Mouse (Mus musculus) liver, embryonic 16.5 days (tissue): Measurements from ENCODE around the gene Prrc2a. TPM values are rescaled to one million over a fixed set of nuclear protein-coding genes. Genes with fewer than 3 reads are reported as not detected.
"Not testable (repeated sequence)": the region's sequence is repeated elsewhere in the genome, so short reads cannot be mapped to it uniquely, and the experiment has no call there.

Source experiments
- ATAC-seq: fragments of 200-750 bp; cut with Nextera tagmentation; 2 replicates; pipeline ENCODE4 v1.8.0; 2017; ENCODE audit warnings: low read depth, mild to moderate bottlenecking, moderate number of reproducible peaks, moderate library complexity
- H3K27ac ChIP-seq: fragments of 300-500 bp; sonication (generic); 2 replicates; pipeline ENCODE4 v1.5.1; 2014; ENCODE audit warnings: mild to moderate bottlenecking, low read length
- H3K27me3 ChIP-seq: fragments of 300-500 bp; sonication (generic); 2 replicates; pipeline ENCODE4 v1.6.1; 2014; ENCODE audit warnings: low read depth, low read length, mixed read lengths; ENCODE audit not compliant: control insufficient read depth, insufficient read depth
- H3K36me3 ChIP-seq: fragments of 300-500 bp; sonication (generic); 2 replicates; pipeline ENCODE4 v1.6.1; 2014; ENCODE audit warnings: mild to moderate bottlenecking; ENCODE audit not compliant: control insufficient read depth, insufficient read depth
- H3K4me1 ChIP-seq: fragments of 300-500 bp; sonication (generic); 2 replicates; pipeline ENCODE4 v1.6.1; 2014; ENCODE audit warnings: low read depth, low read length, mixed read lengths; ENCODE audit not compliant: control insufficient read depth
- H3K4me2 ChIP-seq: fragments of 300-500 bp; sonication (generic); 2 replicates; pipeline ENCODE4 v1.6.1; 2014; ENCODE audit warnings: low read depth, low read length, mixed read lengths
- H3K4me3 ChIP-seq: fragments of 300-500 bp; sonication (generic); 2 replicates; pipeline ENCODE4 v1.5.1; 2014; ENCODE audit warnings: low read depth, mild to moderate bottlenecking, low read length
- H3K9ac ChIP-seq: fragments of 300-500 bp; sonication (generic); 2 replicates; pipeline ENCODE4 v1.6.1; 2014; ENCODE audit warnings: low read depth, low read length
- H3K9me3 ChIP-seq: fragments of 300-500 bp; sonication (generic); replicated peaks from 2 replicates; pipeline ENCODE4 v1.6.1; 2016; ENCODE audit warnings: low read length; ENCODE audit not compliant: control insufficient read depth
- WGBS: fragments of 180-500 bp; shearing (Covaris S2); extraction: QIAGEN DNeasy Blood & Tissue Kit; methylation state at CpG from one replicate; pipeline ENCODE4 v1.1.7; 2014; ENCODE audit not compliant: insufficient replicate concordance; 5-methylcytosine and 5-hydroxymethylcytosine counted together
- polyA plus RNA-seq: library from polyadenylated mRNA; unstranded; fragments of >200 nt; fragmentation: Nextera tagmentation; extraction: Ambion mirVana; gene quantifications from 2 replicates; pipeline ENCODE4 v1.2.1, GENCODE M21; 2015

Gene Prrc2a
- polyA plus RNA-seq, 1 experiment from 2014 or later = 45.0 TPM

DNA sequence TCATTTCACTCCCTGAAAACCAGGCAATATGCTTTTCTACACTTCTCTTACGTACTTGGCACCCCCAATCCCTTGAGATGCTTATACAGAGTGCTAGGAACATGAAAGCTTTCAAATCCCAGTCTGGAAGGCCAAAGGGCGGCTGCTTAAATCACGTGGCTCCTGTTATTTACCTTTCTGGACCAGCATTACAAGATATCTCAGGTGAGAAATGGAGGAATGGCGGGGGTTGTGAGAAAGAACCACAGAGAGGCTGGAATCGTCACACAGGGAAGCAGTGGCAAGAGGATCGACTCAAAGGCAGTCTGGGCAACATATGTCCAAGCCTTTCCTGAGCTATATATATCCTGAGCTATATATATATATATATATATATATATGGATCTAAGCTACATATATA lies 39.1 kb downstream of the Prrc2a start:
- no peaks in the 10 kb centered on the region for H3K27me3 ChIP-seq
- peak overlapping the region; percentile 92 for H3K27ac ChIP-seq
- no peaks in the 10 kb centered on the region for H3K9me3 ChIP-seq
- H3K36me3 ChIP-seq = peaks cover 6% of the 10 kb centered on the region; the same call in 1 of the 2 replicates
- H3K4me2 ChIP-seq = peak overlapping the region; percentile 89
- ATAC-seq = no peak
- peak overlapping the region; percentile 78 for H3K4me3 ChIP-seq
- 38% methylated on average over 6 of the region's 6 CpGs for WGBS
- H3K9ac ChIP-seq = peak overlapping the region; percentile 81
- H3K4me1 ChIP-seq = peaks cover 31% of the 10 kb centered on the region

- Histone ChIP-seq H3K4me3 (no peak overlapping the region), H3K9ac (no peak overlapping the region), H3K4me1 (peaks cover 33% of the 10 kb centered on the region)
Measured at GRCm38 (mm10) chr17:35125081-35125480, 39.6 kb downstream of the Prrc2a start.

DNA sequence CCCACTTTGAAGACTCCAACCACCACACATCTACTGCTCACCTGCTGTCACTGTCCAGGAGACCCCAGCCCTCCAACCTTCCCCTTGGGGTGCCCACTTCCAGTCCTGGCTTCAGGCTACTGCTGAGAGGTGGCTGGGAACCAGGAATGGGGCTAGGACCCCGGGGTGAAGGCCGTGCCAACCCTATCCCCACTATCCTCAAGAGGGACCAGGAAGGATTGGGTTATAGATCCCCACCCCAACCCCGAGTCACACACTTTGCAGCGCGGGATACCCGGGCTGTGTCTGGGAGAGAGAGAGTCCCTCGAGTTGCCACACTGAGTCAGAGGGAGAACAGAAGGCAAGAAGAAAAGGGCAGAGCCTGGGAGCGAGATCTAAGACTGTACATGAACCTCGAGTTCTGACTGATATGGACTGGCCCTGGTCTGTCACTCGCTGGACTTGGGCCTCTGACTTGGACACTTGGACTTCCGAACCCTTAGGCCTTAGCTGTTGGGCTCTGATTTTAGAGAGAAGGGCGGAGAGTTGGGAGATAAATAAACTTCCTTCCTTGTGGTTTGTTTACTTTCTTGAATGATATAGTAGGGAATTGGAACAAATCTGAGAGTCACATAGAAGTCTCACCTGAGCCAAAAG lies 40.3 kb downstream of the Prrc2a start:
- ATAC-seq, H3K27me3 ChIP-seq, H3K9ac ChIP-seq, H3K4me2 ChIP-seq, H3K36me3 ChIP-seq, H3K9me3 ChIP-seq, H3K4me3 ChIP-seq: not testable (repeated sequence)
- H3K27ac ChIP-seq = 0 out of 2 replicates have a peak overlapping the region, but pooled peaks have one; percentile 2
- peaks cover 37% of the 10 kb centered on the region for H3K4me1 ChIP-seq
- WGBS = 75% methylated on average over 12 of the region's 12 CpGs

More at GRCm38 (mm10) chr17:35125081-35125480, 39.6 kb downstream of the Prrc2a start:
- ATAC-seq = no peak
- no peaks in the 10 kb centered on the region for H3K27me3 ChIP-seq
- no peaks in the 10 kb centered on the region for H3K9me3 ChIP-seq
- H3K27ac ChIP-seq = peak overlapping the region; percentile 92
- 62% methylated on average over 1 of the region's 1 CpGs for WGBS
- peaks cover 6% of the 10 kb centered on the region; the same call in 1 of the 2 replicates for H3K36me3 ChIP-seq
- peak overlapping the region; percentile 89; the same call in 1 of the 2 replicates for H3K4me2 ChIP-seq

- 89% methylated on average over 9 of the region's 9 CpGs for WGBS
- not testable (repeated sequence) for H3K4me3 ChIP-seq, H3K36me3 ChIP-seq, H3K4me2 ChIP-seq, H3K9me3 ChIP-seq, H3K9ac ChIP-seq, ATAC-seq, H3K27ac ChIP-seq, H3K27me3 ChIP-seq
- peaks cover 32% of the 10 kb centered on the region for H3K4me1 ChIP-seq
Measured at GRCm38 (mm10) chr17:35123287-35123686, 41.4 kb downstream of the Prrc2a start.

DNA sequence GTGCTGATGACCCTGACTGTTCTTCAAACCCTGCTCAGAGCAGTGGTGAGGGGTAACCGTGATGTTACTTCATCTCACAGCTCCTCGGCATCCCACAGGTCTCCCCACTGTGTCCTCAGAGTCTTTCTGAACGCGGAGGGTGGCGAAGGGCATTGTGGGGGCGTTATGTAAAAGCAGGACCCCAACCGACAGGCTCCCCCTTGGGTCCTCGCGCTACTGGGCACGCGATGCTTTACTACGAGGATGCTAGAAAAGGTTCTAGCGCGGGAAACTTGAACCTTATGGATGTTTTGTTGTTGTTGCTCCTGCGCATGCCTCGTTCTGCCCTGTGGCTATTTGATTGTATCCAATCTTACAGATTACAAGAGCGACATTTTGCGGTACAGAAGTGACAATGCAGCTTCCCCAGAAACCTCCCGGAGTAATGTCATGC lies 42.8 kb downstream of the Prrc2a start, which contains the start of gene Csnk2b:
Gene Csnk2b, minus strand, starts transcription at position 183 of the 433 bp plus-strand sequence.
- Histone ChIP-seq H3K9me3 (no peaks in the 10 kb centered on the region), H3K27me3 (no peaks in the 10 kb centered on the region), H3K4me1 (peaks cover 23% of the 10 kb centered on the region), H3K9ac (peak within 1 kb of the TSS; percentile 97), H3K4me2 (peak within 1 kb of the TSS; percentile 94), H3K27ac (peak within 1 kb of the TSS; percentile 95), H3K4me3 (peak within 1 kb of the TSS; percentile 97), H3K36me3 (peaks cover 20% of the 10 kb centered on the region)
- 1% methylated on average over 19 of the region's 19 CpGs for WGBS
- ATAC-seq = no peak

DNA sequence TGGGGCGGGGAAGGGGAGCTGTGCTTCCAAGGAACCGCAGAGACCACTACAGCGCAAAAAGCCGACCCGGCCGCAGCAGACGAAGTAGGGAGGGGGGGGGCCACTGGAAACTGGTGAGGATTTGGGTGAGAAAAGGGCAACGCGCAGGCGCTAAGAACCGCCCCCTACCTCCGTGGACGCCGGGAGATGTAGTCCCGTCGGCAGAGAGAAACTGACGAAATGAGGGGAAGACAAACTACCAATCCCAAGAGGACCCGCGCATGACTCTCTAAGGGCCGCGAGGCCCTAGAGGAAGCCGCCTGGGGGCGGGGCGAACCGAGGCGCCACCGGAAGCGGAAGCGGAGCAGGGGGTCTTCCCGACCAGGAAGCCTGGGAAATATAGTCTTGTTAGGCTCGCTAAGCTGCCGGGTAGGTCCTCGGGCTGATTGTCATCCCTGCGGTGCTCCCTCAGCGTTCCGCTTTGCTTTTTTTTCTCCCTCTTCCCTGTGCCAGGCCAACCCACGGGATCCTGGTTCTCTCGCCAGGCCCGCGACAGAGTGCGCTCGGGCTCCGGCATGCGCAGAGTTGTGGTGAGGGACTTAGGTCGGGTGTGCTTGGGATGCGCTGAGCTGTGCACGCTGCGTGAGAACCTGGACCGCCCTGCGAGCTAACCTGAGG lies 43.4 kb downstream of the Prrc2a start, which contains the start of gene Gpank1:
Gene Gpank1, plus strand, starts transcription at position 313 of the 657 bp plus-strand sequence.
- Histone ChIP-seq H3K36me3 (peaks cover 25% of the 10 kb centered on the region), H3K4me3 (peak within 1 kb of the TSS; percentile 97), H3K9ac (peak within 1 kb of the TSS; percentile 97), H3K4me1 (peaks cover 17% of the 10 kb centered on the region), H3K9me3 (no peaks in the 10 kb centered on the region), H3K27ac (peak within 1 kb of the TSS; percentile 95), H3K27me3 (no peaks in the 10 kb centered on the region), H3K4me2 (peak within 1 kb of the TSS; percentile 94)
- ATAC-seq = peak; percentile 94
- under 1% methylated on average over 50 of the region's 50 CpGs for WGBS

GRCm38 (mm10) chr17:35120745-35121142 lies 44.0 kb downstream of the Prrc2a start:
- H3K9me3 ChIP-seq = no peaks in the 10 kb centered on the region
- H3K4me3 ChIP-seq = peak overlapping the region; percentile 97
- H3K4me1 ChIP-seq = peaks cover 17% of the 10 kb centered on the region
- no peaks in the 10 kb centered on the region for H3K27me3 ChIP-seq
- H3K4me2 ChIP-seq = peak overlapping the region; percentile 87
- peak overlapping the region; percentile 97 for H3K9ac ChIP-seq
- peak overlapping the region; percentile 80 for H3K27ac ChIP-seq
- H3K36me3 ChIP-seq = peaks cover 27% of the 10 kb centered on the region
- under 1% methylated on average over 33 of the region's 33 CpGs for WGBS
- no peak for ATAC-seq

DNA sequence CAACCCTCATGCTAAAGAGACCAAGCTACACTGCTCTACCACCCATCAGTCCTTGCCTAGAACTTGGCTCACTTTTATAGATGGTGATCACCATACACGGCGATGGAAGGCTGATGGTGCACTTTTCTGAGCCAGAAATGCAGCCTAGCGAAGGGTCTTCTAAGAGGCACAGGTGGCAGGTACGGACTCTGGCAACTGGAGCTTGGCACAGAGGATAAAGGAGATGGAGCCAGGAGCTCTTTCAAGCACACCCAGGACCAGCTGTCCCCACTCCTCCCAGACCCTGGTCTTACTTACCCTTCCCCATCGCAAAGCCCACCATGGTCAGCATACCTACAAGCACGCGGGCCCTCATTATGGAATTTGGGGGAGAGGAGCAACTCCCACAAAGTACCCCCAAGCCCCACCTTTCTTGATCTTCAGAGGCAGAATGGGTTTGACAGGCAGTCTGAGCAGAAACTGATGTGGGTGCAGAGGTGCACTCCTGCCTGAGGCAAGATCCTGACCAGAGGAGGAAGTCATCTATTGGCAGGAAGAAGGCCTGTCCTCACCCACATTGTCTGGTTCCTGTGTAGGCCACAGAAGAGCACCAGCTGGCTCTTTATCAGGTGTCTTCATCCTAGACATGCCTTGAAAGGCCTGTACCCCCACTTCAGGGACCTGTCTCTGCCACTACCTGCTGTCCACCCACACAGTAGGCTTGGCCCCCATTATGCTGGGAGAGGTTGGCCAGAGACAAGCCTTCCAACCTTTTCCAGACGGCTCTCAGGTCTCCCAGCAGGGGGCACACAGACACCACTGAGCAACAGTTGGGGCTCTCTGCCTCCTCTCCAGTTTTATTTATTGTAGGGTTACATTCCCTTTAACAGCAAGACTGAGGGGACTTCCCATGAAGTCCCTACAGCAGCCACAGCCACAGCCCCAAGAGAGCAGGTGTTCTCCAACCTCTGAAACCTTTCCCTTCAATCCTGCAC lies 49.4 kb downstream of the Prrc2a start, which contains the start of gene Ly6g5b:
Gene Ly6g5b, minus strand, starts transcription at position 383 of the 974 bp plus-strand sequence.
- Histone ChIP-seq H3K27me3 (no peaks in the 10 kb centered on the region), H3K4me1 (peaks cover 6% of the 10 kb centered on the region), H3K27ac (no peak within 1 kb of the TSS), H3K36me3 (peaks cover 21% of the 10 kb centered on the region), H3K9me3 (no peaks in the 10 kb centered on the region), H3K4me3 (no peak within 1 kb of the TSS), H3K4me2 (no peak within 1 kb of the TSS), H3K9ac (no peak within 1 kb of the TSS)
- 71% methylated on average over 8 of the region's 8 CpGs for WGBS
- 0 out of 2 replicates have a peak, but pooled peaks have one; percentile 17 for ATAC-seq
